Mouse (Mus musculus): Measurements from ENCODE around the gene Fam187b. TPM values are rescaled to one million over a fixed set of nuclear protein-coding genes. Genes with fewer than 3 reads are reported as not detected.

Gene Fam187b
- polyA plus RNA-seq, 1 experiment from 2014 or later: 0.42 TPM

GRCm38 (mm10) chr7:31030717-31031116 is 57.1 kb downstream of the Fam187b start:
- no peaks in the 10 kb centered on the region for H3K4me1 ChIP-seq (replicated peaks; ENCODE audit: control insufficient read depth, insufficient read depth, low read length)
- H3K36me3 ChIP-seq (ENCODE audit: control insufficient read depth, insufficient read depth): no peaks in the 10 kb centered on the region
- no peaks in the 10 kb centered on the region for H3K27me3 ChIP-seq (replicated peaks; ENCODE audit: control insufficient read depth, insufficient read depth, low read length)
- H3K9me3 ChIP-seq (ENCODE audit: control insufficient read depth, low read length): no peaks in the 10 kb centered on the region
- WGBS: 77% methylated on average over 2 of the region's 2 CpGs
- no peak for ATAC-seq
- H3K27ac ChIP-seq (ENCODE audit: low read length): no peak overlapping the region
- H3K4me2 ChIP-seq (ENCODE audit: low read length): no peak overlapping the region
- H3K9ac ChIP-seq (replicated peaks; ENCODE audit: low read depth, low read length): no peak overlapping the region
- no peak overlapping the region for H3K4me3 ChIP-seq (replicated peaks; ENCODE audit: low read length)

- Histone ChIP-seq H3K4me2 (ENCODE audit: low read length) (no peak overlapping the region), H3K9me3 (ENCODE audit: control insufficient read depth, low read length) (no peaks in the 10 kb centered on the region), H3K4me1 (replicated peaks; ENCODE audit: control insufficient read depth, insufficient read depth, low read length) (no peaks in the 10 kb centered on the region), H3K9ac (replicated peaks; ENCODE audit: low read depth, low read length) (no peak overlapping the region), H3K36me3 (ENCODE audit: control insufficient read depth, insufficient read depth) (no peaks in the 10 kb centered on the region), H3K4me3 (replicated peaks; ENCODE audit: low read length) (no peak overlapping the region), H3K27me3 (replicated peaks; ENCODE audit: control insufficient read depth, insufficient read depth, low read length) (no peaks in the 10 kb centered on the region), H3K27ac (ENCODE audit: low read length) (no peak overlapping the region)
- WGBS: 80% methylated on average over 7 of the region's 7 CpGs
- no peak for ATAC-seq
Observed at GRCm38 (mm10) chr7:31031731-31032130, 58.1 kb downstream of the Fam187b start.

GRCm38 (mm10) chr7:31033409-31034165 is 60.0 kb downstream of the Fam187b start:
- no peaks in the 10 kb centered on the region for H3K9me3 ChIP-seq (ENCODE audit: control insufficient read depth, low read length)
- no peak overlapping the region for H3K4me3 ChIP-seq (replicated peaks; ENCODE audit: low read length)
- no peaks in the 10 kb centered on the region for H3K27me3 ChIP-seq (replicated peaks; ENCODE audit: control insufficient read depth, insufficient read depth, low read length)
- no peak overlapping the region for H3K27ac ChIP-seq (ENCODE audit: low read length)
- H3K36me3 ChIP-seq (ENCODE audit: control insufficient read depth, insufficient read depth): no peaks in the 10 kb centered on the region
- no peaks in the 10 kb centered on the region for H3K4me1 ChIP-seq (replicated peaks; ENCODE audit: control insufficient read depth, insufficient read depth, low read length)
- H3K9ac ChIP-seq (replicated peaks; ENCODE audit: low read depth, low read length): no peak overlapping the region
- WGBS: 79% methylated on average over 9 of the region's 9 CpGs
- ATAC-seq: no peak
- H3K4me2 ChIP-seq (ENCODE audit: low read length): no peak overlapping the region

GRCm38 (mm10) chr7:31034789-31035188 is 61.2 kb downstream of the Fam187b start:
- no peak overlapping the region for H3K4me3 ChIP-seq (replicated peaks; ENCODE audit: low read length)
- H3K27me3 ChIP-seq (replicated peaks; ENCODE audit: control insufficient read depth, insufficient read depth, low read length): no peaks in the 10 kb centered on the region; the same call in 1 of the 2 replicates
- H3K4me2 ChIP-seq (ENCODE audit: low read length): no peak overlapping the region
- WGBS: 66% methylated on average over 11 of the region's 11 CpGs
- H3K4me1 ChIP-seq (replicated peaks; ENCODE audit: control insufficient read depth, insufficient read depth, low read length): no peaks in the 10 kb centered on the region
- no peaks in the 10 kb centered on the region for H3K9me3 ChIP-seq (ENCODE audit: control insufficient read depth, low read length)
- no peak overlapping the region for H3K9ac ChIP-seq (replicated peaks; ENCODE audit: low read depth, low read length)
- no peak overlapping the region for H3K27ac ChIP-seq (ENCODE audit: low read length)
- no peaks in the 10 kb centered on the region for H3K36me3 ChIP-seq (ENCODE audit: control insufficient read depth, insufficient read depth)
- no peak for ATAC-seq

- H3K4me2 ChIP-seq (ENCODE audit: low read length): no peak overlapping the region
- H3K9me3 ChIP-seq (ENCODE audit: control insufficient read depth, low read length): no peaks in the 10 kb centered on the region
- H3K27me3 ChIP-seq (replicated peaks; ENCODE audit: control insufficient read depth, insufficient read depth, low read length): peaks cover under 1% of the 10 kb centered on the region; the same call in 1 of the 2 replicates
- H3K4me1 ChIP-seq (replicated peaks; ENCODE audit: control insufficient read depth, insufficient read depth, low read length): no peaks in the 10 kb centered on the region
- no peaks in the 10 kb centered on the region for H3K36me3 ChIP-seq (ENCODE audit: control insufficient read depth, insufficient read depth)
- no peak overlapping the region for H3K9ac ChIP-seq (replicated peaks; ENCODE audit: low read depth, low read length)
- 82% methylated on average over 11 of the region's 11 CpGs for WGBS
- no peak for ATAC-seq
- no peak overlapping the region for H3K27ac ChIP-seq (ENCODE audit: low read length)
- no peak overlapping the region for H3K4me3 ChIP-seq (replicated peaks; ENCODE audit: low read length)
Observed at GRCm38 (mm10) chr7:31035291-31035690, 61.7 kb downstream of the Fam187b start.

- no peak overlapping the region for H3K27ac ChIP-seq (ENCODE audit: low read length)
Observed at GRCm38 (mm10) chr7:31036917-31037316, 63.3 kb downstream of the Fam187b start.

GRCm38 (mm10) chr7:31037675-31038074 is 64.1 kb downstream of the Fam187b start:
- Histone ChIP-seq H3K4me3 (replicated peaks; ENCODE audit: low read length) (no peak overlapping the region), H3K4me2 (ENCODE audit: low read length) (no peak overlapping the region), H3K36me3 (ENCODE audit: control insufficient read depth, insufficient read depth) (no peaks in the 10 kb centered on the region), H3K27me3 (replicated peaks; ENCODE audit: control insufficient read depth, insufficient read depth, low read length) (peaks cover 14% of the 10 kb centered on the region), H3K4me1 (replicated peaks; ENCODE audit: control insufficient read depth, insufficient read depth, low read length) (peaks cover 3% of the 10 kb centered on the region; the same call in 1 of the 2 replicates), H3K9ac (replicated peaks; ENCODE audit: low read depth, low read length) (no peak overlapping the region), H3K9me3 (ENCODE audit: control insufficient read depth, low read length) (no peaks in the 10 kb centered on the region), H3K27ac (ENCODE audit: low read length) (no peak overlapping the region)
- WGBS: 68% methylated on average over 2 of the region's 2 CpGs
- no peak for ATAC-seq

More at GRCm38 (mm10) chr7:31036917-31037316, 63.3 kb downstream of the Fam187b start:
- H3K4me1 ChIP-seq (replicated peaks; ENCODE audit: control insufficient read depth, insufficient read depth, low read length): peaks cover under 1% of the 10 kb centered on the region; the same call in 1 of the 2 replicates
- H3K27me3 ChIP-seq (replicated peaks; ENCODE audit: control insufficient read depth, insufficient read depth, low read length): peaks cover 12% of the 10 kb centered on the region
- H3K4me2 ChIP-seq (ENCODE audit: low read length): no peak overlapping the region
- no peak overlapping the region for H3K4me3 ChIP-seq (replicated peaks; ENCODE audit: low read length)
- no peaks in the 10 kb centered on the region for H3K9me3 ChIP-seq (ENCODE audit: control insufficient read depth, low read length)
- H3K36me3 ChIP-seq (ENCODE audit: control insufficient read depth, insufficient read depth): no peaks in the 10 kb centered on the region
- 91% methylated on average over 7 of the region's 7 CpGs for WGBS
- H3K9ac ChIP-seq (replicated peaks; ENCODE audit: low read depth, low read length): no peak overlapping the region
- no peak for ATAC-seq

- peaks cover 3% of the 10 kb centered on the region; the same call in 1 of the 2 replicates for H3K4me1 ChIP-seq (replicated peaks; ENCODE audit: control insufficient read depth, insufficient read depth, low read length)
- WGBS: 84% methylated on average over 4 of the region's 4 CpGs
Observed at GRCm38 (mm10) chr7:31039011-31039410, 65.4 kb downstream of the Fam187b start.

More at GRCm38 (mm10) chr7:31039011-31039410, 65.4 kb downstream of the Fam187b start:
- ATAC-seq: no peak
- Histone ChIP-seq H3K9ac (replicated peaks; ENCODE audit: low read depth, low read length) (no peak overlapping the region), H3K9me3 (ENCODE audit: control insufficient read depth, low read length) (no peaks in the 10 kb centered on the region), H3K36me3 (ENCODE audit: control insufficient read depth, insufficient read depth) (no peaks in the 10 kb centered on the region), H3K27ac (ENCODE audit: low read length) (no peak overlapping the region), H3K4me2 (ENCODE audit: low read length) (no peak overlapping the region), H3K4me3 (replicated peaks; ENCODE audit: low read length) (no peak overlapping the region), H3K27me3 (replicated peaks; ENCODE audit: control insufficient read depth, insufficient read depth, low read length) (peaks cover 24% of the 10 kb centered on the region)
